Mouse (Mus musculus) thymus, adult 2 months (tissue): ENCODE measurements around the gene Slc2a2. TPM values are rescaled to one million over a fixed set of nuclear protein-coding genes. Genes with fewer than 3 reads are reported as not detected.

ENCODE experiments used
- DNase-seq: peaks from one replicate; pipeline ENCODE4 v3.0.0; 2021
- H3K27ac ChIP-seq: fragments of 200-500 bp; 2 replicates; pipeline ENCODE4 v1.5.1; 2012; ENCODE audit warnings: low read length, control low read depth; ENCODE audit not compliant: control insufficient read depth, insufficient read depth
- H3K27me3 ChIP-seq: fragments of 200-500 bp; 2 replicates; pipeline ENCODE4 v1.6.1; 2012; ENCODE audit warnings: mild to moderate bottlenecking, low read length, moderate library complexity, mixed read lengths; ENCODE audit not compliant: control insufficient read depth, insufficient read depth
- H3K36me3 ChIP-seq: fragments of 200-500 bp; 2 replicates; pipeline ENCODE4 v1.6.1; 2012; ENCODE audit warnings: mild to moderate bottlenecking, low read length, moderate library complexity; ENCODE audit not compliant: control insufficient read depth, insufficient read depth
- H3K4me1 ChIP-seq: fragments of 200-500 bp; replicated peaks from 2 replicates; pipeline ENCODE4 v1.6.1; 2012; ENCODE audit warnings: low read length; ENCODE audit not compliant: control insufficient read depth, insufficient read depth
- H3K4me3 ChIP-seq: fragments of 200-500 bp; 2 replicates; pipeline ENCODE4 v1.5.1; 2012; ENCODE audit warnings: mild to moderate bottlenecking, low read length, control low read depth, moderate library complexity; ENCODE audit not compliant: control insufficient read depth, insufficient read depth
- CTCF ChIP-seq: fragments of 200-500 bp; IDR thresholded peaks from 2 replicates; pipeline ENCODE4 v1.5.1; 2012; ENCODE audit warnings: mild to moderate bottlenecking, control low read depth, low read length, moderate library complexity, borderline replicate concordance; ENCODE audit not compliant: control insufficient read depth, poor library complexity, insufficient read depth; ENCODE audit errors: extremely low read depth
- POLR2A ChIP-seq: fragments of 200-500 bp; IDR thresholded peaks from 2 replicates; pipeline ENCODE4 v1.6.1; 2012; ENCODE audit warnings: mild to moderate bottlenecking, low read length, control low read depth, moderate library complexity; ENCODE audit not compliant: control insufficient read depth, poor library complexity, insufficient read depth; ENCODE audit errors: extremely low read depth
- WGBS: fragments of 180-500 bp; shearing (Covaris S2); methylation state at CpG from one replicate; pipeline ENCODE4 v1.1.7; 2018; 5-methylcytosine and 5-hydroxymethylcytosine counted together
- polyA plus RNA-seq: library from polyadenylated mRNA; depleted of rRNA; stranded (reverse); fragments of >200 nt; gene quantifications from 2 replicates; pipeline ENCODE4 v1.2.3, GENCODE M21; 2012; rRNA removed

The Slc2a2 gene
- polyA plus RNA-seq, result 0.08 and 0.28 TPM in 2 replicates

- no peak for DNase-seq
- Histone ChIP-seq H3K4me3 (no peak within 1 kb of the TSS), H3K27me3 (no peaks in the 10 kb centered on the region), H3K4me1 (no peaks in the 10 kb centered on the region), H3K27ac (no peak within 1 kb of the TSS), H3K36me3 (no peaks in the 10 kb centered on the region)
- TF ChIP-seq POLR2A, result no peak
- no peak for TF ChIP-seq CTCF
- 88% methylated on average over 2 of the region's 2 CpGs for WGBS
Observed at GRCm38 (mm10) chr3:28697797-28698196, at the start of gene Slc2a2. Gene Slc2a2, plus strand, starts transcription at chr3:28697903.

GRCm38 (mm10) chr3:28652574-28652973 lies 45.1 kb upstream of the Slc2a2 start:
- Histone ChIP-seq H3K4me1 (no peaks in the 10 kb centered on the region), H3K4me3 (no peak overlapping the region), H3K27ac (no peak overlapping the region), H3K36me3 (peaks cover 33% of the 10 kb centered on the region), H3K27me3 (no peaks in the 10 kb centered on the region)
- no peak for TF ChIP-seq CTCF
- 89% methylated on average over 3 of the region's 3 CpGs for WGBS
- DNase-seq, result no peak

GRCm38 (mm10) chr3:28653043-28653442 lies 44.7 kb upstream of the Slc2a2 start:
- no peak for DNase-seq
- TF ChIP-seq POLR2A (no peak), CTCF (no peak)
- Histone ChIP-seq H3K4me3 (no peak overlapping the region), H3K36me3 (peaks cover 29% of the 10 kb centered on the region), H3K27ac (no peak overlapping the region), H3K4me1 (no peaks in the 10 kb centered on the region), H3K27me3 (no peaks in the 10 kb centered on the region)
- whole genome bisulfite sequencing, result 98% methylated on average over 3 of the region's 3 CpGs

- Histone ChIP-seq H3K27me3 (no peaks in the 10 kb centered on the region), H3K36me3 (peaks cover 28% of the 10 kb centered on the region), H3K27ac (no peak overlapping the region), H3K4me1 (no peaks in the 10 kb centered on the region), H3K4me3 (no peak overlapping the region)
- DNase-seq, result no peak
- TF ChIP-seq POLR2A, result no peak
- TF ChIP-seq CTCF, result no peak
Observed at GRCm38 (mm10) chr3:28654740-28655139, 43.0 kb upstream of the Slc2a2 start.

- no peak for DNase-seq
- Histone ChIP-seq H3K4me3 (no peak overlapping the region), H3K27ac (no peak overlapping the region), H3K4me1 (no peaks in the 10 kb centered on the region), H3K27me3 (no peaks in the 10 kb centered on the region), H3K36me3 (peaks cover 30% of the 10 kb centered on the region)
- TF ChIP-seq CTCF (no peak), POLR2A (no peak)
- 79% methylated on average over 1 of the region's 1 CpGs for WGBS
Observed at GRCm38 (mm10) chr3:28658349-28658748, 39.4 kb upstream of the Slc2a2 start.

GRCm38 (mm10) chr3:28680851-28681250 lies 16.9 kb upstream of the Slc2a2 start:
- WGBS, result 93% methylated on average over 7 of the region's 7 CpGs
- no peak overlapping the region for H3K4me3 ChIP-seq

GRCm38 (mm10) chr3:28681866-28682265 lies 15.8 kb upstream of the Slc2a2 start:
- Histone ChIP-seq H3K27ac (no peak overlapping the region), H3K36me3 (no peaks in the 10 kb centered on the region), H3K4me3 (no peak overlapping the region), H3K4me1 (no peaks in the 10 kb centered on the region), H3K27me3 (no peaks in the 10 kb centered on the region)
- TF ChIP-seq CTCF (no peak), POLR2A (no peak)
- 67% methylated on average over 6 of the region's 6 CpGs for WGBS
- DNase-seq, result no peak

More at GRCm38 (mm10) chr3:28680851-28681250, 16.9 kb upstream of the Slc2a2 start:
- H3K4me1 ChIP-seq, result no peaks in the 10 kb centered on the region
- H3K27ac ChIP-seq, result no peak overlapping the region
- no peaks in the 10 kb centered on the region for H3K36me3 ChIP-seq
- H3K27me3 ChIP-seq, result no peaks in the 10 kb centered on the region
- no peak for DNase-seq
- TF ChIP-seq POLR2A, result no peak
